8 mouse cellular contexts compared by ENCODE assay signal in genomic region chr3:31022895-31023436, GRCm38 (mm10). TPM values are rescaled to one million over a fixed set of nuclear protein-coding genes. Genes with fewer than 3 reads are reported as not detected.
DNase-seq lines count a peak whose midpoint lies in the region; ATAC-seq lines count a peak whose summit lies in the region.

No protein-coding gene starts in this region.

- peaks cover 6% of the 10 kb centered on the region; the same call in 1 of the 2 replicates for H3K36me3 ChIP-seq in heart, embryonic 15.5 days
- H3K36me3 ChIP-seq in limb, embryonic 10.5 days: peaks cover 21% of the 10 kb centered on the region

- H3K4me2 ChIP-seq in heart, embryonic 15.5 days: peak overlapping the region; percentile 15

- DNase-seq in urinary bladder, postnatal 14 days (ENCODE audit: low spot score): peak; percentile 66
- DNase-seq in urinary bladder, adult 2 months (ENCODE audit: low spot score): no peak
- no peak for DNase-seq in limb, embryonic 10.5 days (ENCODE audit: low spot score)
- no peak for DNase-seq in natural killer cell, adult 2 months (ENCODE audit: low spot score in 2 of 2)
- DNase-seq in cerebellum, adult 9-10 months: no peak
- no peak for DNase-seq in layer of hippocampus, adult 9-10 months (ENCODE audit: low spot score)
- DNase-seq in left cerebral cortex, adult 9 months (ENCODE audit: low spot score in 2 of 2): no peak

- peaks cover 18% of the 10 kb centered on the region for H3K4me1 ChIP-seq in heart, embryonic 15.5 days (replicated peaks)
- H3K4me1 ChIP-seq in limb, embryonic 10.5 days: peaks cover 7% of the 10 kb centered on the region

- H3K9me3 ChIP-seq in heart, embryonic 15.5 days (replicated peaks): no peaks in the 10 kb centered on the region
- no peaks in the 10 kb centered on the region for H3K9me3 ChIP-seq in limb, embryonic 10.5 days (replicated peaks)

- peak; percentile 80 for ATAC-seq in heart, embryonic 15.5 days (replicated peaks; ENCODE audit: insufficient number of reproducible peaks, insufficient read depth, low FRiP score, low read depth)

- no peaks in the 10 kb centered on the region for H3K27me3 ChIP-seq in heart, embryonic 15.5 days
- H3K27me3 ChIP-seq in limb, embryonic 10.5 days (ENCODE audit: low read depth, poor library complexity, severe bottlenecking): no peaks in the 10 kb centered on the region

- no peak overlapping the region for H3K4me3 ChIP-seq in heart, embryonic 15.5 days
- H3K4me3 ChIP-seq in limb, embryonic 10.5 days: no peak overlapping the region

- no peak overlapping the region for H3K9ac ChIP-seq in heart, embryonic 15.5 days

- H3K27ac ChIP-seq in heart, embryonic 15.5 days: peak overlapping the region; percentile 41
- peak overlapping the region; percentile 70; the same call in 1 of the 2 replicates for H3K27ac ChIP-seq in limb, embryonic 10.5 days

- WGBS in heart, embryonic 15.5 days: 17% methylated on average over 7 of the region's 7 CpGs
- WGBS in limb, embryonic 10.5 days: 34% methylated on average over 7 of the region's 7 CpGs

RNA-seq across cellular contexts. Expression of gene Prkci, which starts 27.4 kb away (rescaled TPM):
- 59.5 and 76.8 TPM in 2 replicates for polyA plus RNA-seq in urinary bladder, adult 2 months (2012; rRNA removed)
- 15.1 and 19.1 TPM in 2 replicates for polyA plus RNA-seq in heart, embryonic 15.5 days (2015; fragmentation: Nextera tagmentation; extraction: Ambion mirVana)
- polyA plus RNA-seq in limb, embryonic 10.5 days (2016; fragmentation: Nextera tagmentation; extraction: Ambion mirVana): 33.8 and 37.7 TPM in 2 replicates

RNA-seq across cellular contexts. Expression of gene Phc3, which starts 53.8 kb away (rescaled TPM):
- 20.9 and 25.0 TPM in 2 replicates for polyA plus RNA-seq in urinary bladder, adult 2 months (2012; rRNA removed)
- polyA plus RNA-seq in heart, embryonic 15.5 days (2015; fragmentation: Nextera tagmentation; extraction: Ambion mirVana): 4.9 and 5.7 TPM in 2 replicates
- 4.7 and 5.4 TPM in 2 replicates for polyA plus RNA-seq in limb, embryonic 10.5 days (2016; fragmentation: Nextera tagmentation; extraction: Ambion mirVana)
